Mouse (Mus musculus): Measurements from ENCODE around the gene Gapdh. TPM values are rescaled to one million over a fixed set of nuclear protein-coding genes. Genes with fewer than 3 reads are reported as not detected.

Gene Gapdh
- polyA plus RNA-seq, 1 experiment from 2014 or later = 2,408 TPM

DNA sequence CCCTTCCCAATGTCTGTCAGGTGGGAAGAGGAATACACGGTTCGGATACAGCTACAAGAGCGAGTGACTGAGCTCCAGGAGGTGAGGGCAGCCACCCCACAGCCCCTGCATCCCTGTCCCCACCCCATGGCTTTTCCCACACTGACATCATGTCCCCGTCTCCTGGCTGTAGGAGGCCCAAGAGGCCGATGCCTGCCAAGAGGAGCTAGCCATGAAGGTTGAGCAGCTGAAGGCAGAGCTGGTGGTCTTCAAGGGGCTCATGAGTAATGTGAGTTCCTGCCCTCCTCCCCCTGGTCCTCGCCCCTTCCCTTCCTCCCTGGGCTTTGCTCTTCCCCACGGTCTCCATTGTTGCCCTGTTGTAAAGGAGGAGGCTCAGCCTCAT, 16.7 kb downstream of the Gapdh start:
- Histone ChIP-seq H3K4me3 (ENCODE audit: low read depth, low read length) (no peak overlapping the region), H3K4me1 (replicated peaks; ENCODE audit: control insufficient read depth, insufficient read depth, low read length) (peaks cover 35% of the 10 kb centered on the region), H3K36me3 (ENCODE audit: control insufficient read depth, insufficient read depth, low read length) (peaks cover 21% of the 10 kb centered on the region), H3K9me3 (ENCODE audit: control insufficient read depth, low read length) (no peaks in the 10 kb centered on the region), H3K9ac (ENCODE audit: low read length) (no peak overlapping the region), H3K4me2 (ENCODE audit: low read length) (no peak overlapping the region), H3K27me3 (replicated peaks; ENCODE audit: control insufficient read depth, insufficient read depth, low read length) (no peaks in the 10 kb centered on the region), H3K27ac (ENCODE audit: low read depth) (no peak overlapping the region)
- 73% methylated on average over 7 of the region's 7 CpGs for WGBS
- DNase-seq (ENCODE audit: low spot score) (no peak), ATAC-seq (replicated peaks; ENCODE audit: low FRiP score, low TSS enrichment, low read depth) (no peak)

GRCm38 (mm10) chr6:125148926-125149568, 17.2 kb downstream of the Gapdh start:
- Histone ChIP-seq H3K36me3 (ENCODE audit: control insufficient read depth, insufficient read depth, low read length) (peaks cover 25% of the 10 kb centered on the region), H3K9ac (ENCODE audit: low read length) (no peak overlapping the region), H3K9me3 (ENCODE audit: control insufficient read depth, low read length) (no peaks in the 10 kb centered on the region), H3K4me1 (replicated peaks; ENCODE audit: control insufficient read depth, insufficient read depth, low read length) (peaks cover 37% of the 10 kb centered on the region), H3K4me2 (ENCODE audit: low read length) (0 out of 2 replicates have a peak overlapping the region, but pooled peaks have one; percentile 16), H3K4me3 (ENCODE audit: low read depth, low read length) (no peak overlapping the region), H3K27me3 (replicated peaks; ENCODE audit: control insufficient read depth, insufficient read depth, low read length) (no peaks in the 10 kb centered on the region), H3K27ac (ENCODE audit: low read depth) (no peak overlapping the region)
- DNase-seq (ENCODE audit: low spot score) = peak; percentile 52
- WGBS = 74% methylated on average over 16 of the region's 16 CpGs
- ATAC-seq (replicated peaks; ENCODE audit: low FRiP score, low TSS enrichment, low read depth) = no peak

- Histone ChIP-seq H3K9ac (ENCODE audit: low read length) (no peak overlapping the region), H3K4me2 (ENCODE audit: low read length) (peak overlapping the region; percentile 16; the same call in 1 of the 2 replicates)
- ATAC-seq (replicated peaks; ENCODE audit: low FRiP score, low TSS enrichment, low read depth) = no peak
Observed at GRCm38 (mm10) chr6:125148251-125148925, 17.9 kb downstream of the Gapdh start.

GRCm38 (mm10) chr6:125147329-125147728, 18.9 kb downstream of the Gapdh start:
- H3K9me3 ChIP-seq (ENCODE audit: control insufficient read depth, low read length) = no peaks in the 10 kb centered on the region
- peak overlapping the region; percentile 69; the same call in 1 of the 2 replicates for H3K4me2 ChIP-seq (ENCODE audit: low read length)
- peaks cover 25% of the 10 kb centered on the region for H3K36me3 ChIP-seq (ENCODE audit: control insufficient read depth, insufficient read depth, low read length)
- H3K4me1 ChIP-seq (replicated peaks; ENCODE audit: control insufficient read depth, insufficient read depth, low read length) = peaks cover 37% of the 10 kb centered on the region
- no peak overlapping the region for H3K4me3 ChIP-seq (ENCODE audit: low read depth, low read length)
- no peak overlapping the region for H3K27ac ChIP-seq (ENCODE audit: low read depth)
- WGBS = 54% methylated on average over 10 of the region's 10 CpGs
- no peak for ATAC-seq (replicated peaks; ENCODE audit: low FRiP score, low TSS enrichment, low read depth)
- H3K27me3 ChIP-seq (replicated peaks; ENCODE audit: control insufficient read depth, insufficient read depth, low read length) = no peaks in the 10 kb centered on the region
- H3K9ac ChIP-seq (ENCODE audit: low read length) = no peak overlapping the region
- no peak for DNase-seq (ENCODE audit: low spot score)

More at GRCm38 (mm10) chr6:125148251-125148925, 17.9 kb downstream of the Gapdh start:
- WGBS = 63% methylated on average over 18 of the region's 18 CpGs
- H3K36me3 ChIP-seq (ENCODE audit: control insufficient read depth, insufficient read depth, low read length) = peaks cover 26% of the 10 kb centered on the region
- no peaks in the 10 kb centered on the region for H3K9me3 ChIP-seq (ENCODE audit: control insufficient read depth, low read length)
- no peak overlapping the region for H3K27ac ChIP-seq (ENCODE audit: low read depth)
- no peak for DNase-seq (ENCODE audit: low spot score)
- peaks cover 37% of the 10 kb centered on the region for H3K4me1 ChIP-seq (replicated peaks; ENCODE audit: control insufficient read depth, insufficient read depth, low read length)
- no peaks in the 10 kb centered on the region for H3K27me3 ChIP-seq (replicated peaks; ENCODE audit: control insufficient read depth, insufficient read depth, low read length)
- no peak overlapping the region for H3K4me3 ChIP-seq (ENCODE audit: low read depth, low read length)

DNA sequence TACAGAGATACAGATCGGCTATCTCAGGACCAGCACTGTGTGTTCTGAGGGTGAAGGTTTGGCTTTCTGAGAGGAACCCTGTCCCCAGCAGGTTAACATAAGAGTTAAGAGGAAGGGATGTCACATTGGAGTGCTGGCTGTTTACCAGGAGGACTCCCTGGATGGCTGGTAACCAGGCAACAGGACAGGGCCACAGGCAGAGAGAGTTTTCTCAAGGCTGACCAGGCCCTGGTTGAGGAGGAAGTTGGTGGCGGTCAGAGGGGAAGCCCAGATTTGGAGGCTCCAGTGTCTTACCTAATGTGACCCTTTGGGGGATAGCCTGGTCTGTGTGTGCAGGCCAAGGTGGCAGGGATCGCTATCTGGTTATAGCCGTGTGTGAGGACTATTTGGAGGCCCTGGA, 19.5 kb downstream of the Gapdh start:
- ATAC-seq (replicated peaks; ENCODE audit: low FRiP score, low TSS enrichment, low read depth) (no peak), DNase-seq (ENCODE audit: low spot score) (no peak)
- Histone ChIP-seq H3K27ac (ENCODE audit: low read depth) (no peak overlapping the region), H3K27me3 (replicated peaks; ENCODE audit: control insufficient read depth, insufficient read depth, low read length) (no peaks in the 10 kb centered on the region), H3K4me1 (replicated peaks; ENCODE audit: control insufficient read depth, insufficient read depth, low read length) (peaks cover 37% of the 10 kb centered on the region), H3K36me3 (ENCODE audit: control insufficient read depth, insufficient read depth, low read length) (peaks cover 25% of the 10 kb centered on the region), H3K9me3 (ENCODE audit: control insufficient read depth, low read length) (no peaks in the 10 kb centered on the region), H3K4me3 (ENCODE audit: low read depth, low read length) (no peak overlapping the region), H3K9ac (ENCODE audit: low read length) (no peak overlapping the region), H3K4me2 (ENCODE audit: low read length) (peak overlapping the region; percentile 69)
- WGBS = 78% methylated on average over 4 of the region's 4 CpGs

DNA sequence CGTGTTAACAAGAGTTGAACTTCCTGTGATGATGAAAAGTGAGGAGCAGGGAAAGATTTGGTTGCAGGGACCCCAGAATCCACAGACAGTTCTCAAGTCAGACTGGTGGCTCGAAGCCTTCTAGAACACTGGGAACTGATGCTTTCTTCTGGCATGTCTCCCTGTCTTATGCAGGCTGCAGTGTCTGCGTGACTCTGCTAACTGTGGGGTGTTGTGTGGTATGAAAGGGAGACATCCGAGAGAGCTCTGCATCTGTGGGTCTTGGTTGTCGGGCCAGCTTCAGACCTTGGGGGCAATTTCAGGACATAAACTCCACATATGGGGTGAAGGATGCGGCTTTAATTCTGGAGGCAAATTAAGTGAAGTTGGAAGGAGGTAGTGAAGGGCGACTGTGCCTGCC, 20.1 kb downstream of the Gapdh start:
- WGBS = 64% methylated on average over 7 of the region's 7 CpGs
- H3K36me3 ChIP-seq (ENCODE audit: control insufficient read depth, insufficient read depth, low read length) = peaks cover 32% of the 10 kb centered on the region
- no peak for DNase-seq (ENCODE audit: low spot score)
- no peaks in the 10 kb centered on the region for H3K9me3 ChIP-seq (ENCODE audit: control insufficient read depth, low read length)
- H3K9ac ChIP-seq (ENCODE audit: low read length) = peak overlapping the region; percentile 58
- no peaks in the 10 kb centered on the region for H3K27me3 ChIP-seq (replicated peaks; ENCODE audit: control insufficient read depth, insufficient read depth, low read length)
- ATAC-seq (replicated peaks; ENCODE audit: low FRiP score, low TSS enrichment, low read depth) = no peak
- peak overlapping the region; percentile 69 for H3K4me2 ChIP-seq (ENCODE audit: low read length)
- peak overlapping the region; percentile 85; the same call in 1 of the 2 replicates for H3K27ac ChIP-seq (ENCODE audit: low read depth)
- peaks cover 37% of the 10 kb centered on the region for H3K4me1 ChIP-seq (replicated peaks; ENCODE audit: control insufficient read depth, insufficient read depth, low read length)
- H3K4me3 ChIP-seq (ENCODE audit: low read depth, low read length) = peak overlapping the region; percentile 50

DNA sequence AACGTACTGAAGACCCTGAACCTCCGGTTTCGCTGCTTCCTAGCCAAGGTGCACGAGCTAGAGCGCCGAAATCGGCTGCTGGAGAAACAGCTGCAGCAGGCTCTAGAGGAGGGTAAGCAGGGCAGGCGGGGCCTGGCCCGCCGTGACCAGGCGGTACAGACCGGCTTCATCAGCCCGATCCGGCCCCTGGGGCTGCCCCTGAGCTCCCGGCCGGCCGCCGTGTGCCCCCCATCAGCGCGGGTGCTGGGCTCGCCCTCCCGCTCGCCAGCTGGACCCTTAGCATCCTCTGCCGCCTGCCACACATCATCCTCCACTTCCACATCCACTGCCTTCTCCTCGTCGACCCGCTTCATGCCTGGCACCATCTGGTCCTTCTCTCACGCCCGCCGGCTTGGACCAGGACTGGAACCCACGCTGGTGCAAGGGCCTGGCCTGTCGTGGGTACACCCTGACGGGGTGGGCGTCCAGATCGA, 20.8 kb downstream of the Gapdh start:
- WGBS = 6% methylated on average over 24 of the region's 35 CpGs
- Histone ChIP-seq H3K4me3 (ENCODE audit: low read depth, low read length) (peak overlapping the region; percentile 50), H3K9me3 (ENCODE audit: control insufficient read depth, low read length) (no peaks in the 10 kb centered on the region), H3K9ac (ENCODE audit: low read length) (peak overlapping the region; percentile 58), H3K27me3 (replicated peaks; ENCODE audit: control insufficient read depth, insufficient read depth, low read length) (no peaks in the 10 kb centered on the region), H3K4me2 (ENCODE audit: low read length) (peak overlapping the region; percentile 69), H3K27ac (ENCODE audit: low read depth) (peak overlapping the region; percentile 85), H3K4me1 (replicated peaks; ENCODE audit: control insufficient read depth, insufficient read depth, low read length) (peaks cover 37% of the 10 kb centered on the region), H3K36me3 (ENCODE audit: control insufficient read depth, insufficient read depth, low read length) (peaks cover 38% of the 10 kb centered on the region)
- DNase-seq (ENCODE audit: low spot score) (no peak), ATAC-seq (replicated peaks; ENCODE audit: low FRiP score, low TSS enrichment, low read depth) (peak; percentile 61)

- DNase-seq (ENCODE audit: low spot score) (peak; percentile 84), ATAC-seq (replicated peaks; ENCODE audit: low FRiP score, low TSS enrichment, low read depth) (peak; percentile 86)
- Histone ChIP-seq H3K27me3 (replicated peaks; ENCODE audit: control insufficient read depth, insufficient read depth, low read length) (no peaks in the 10 kb centered on the region), H3K4me2 (ENCODE audit: low read length) (peak within 1 kb of the TSS; percentile 69), H3K9me3 (ENCODE audit: control insufficient read depth, low read length) (no peaks in the 10 kb centered on the region), H3K4me1 (replicated peaks; ENCODE audit: control insufficient read depth, insufficient read depth, low read length) (peaks cover 37% of the 10 kb centered on the region), H3K9ac (ENCODE audit: low read length) (peak within 1 kb of the TSS; percentile 58), H3K4me3 (ENCODE audit: low read depth, low read length) (peak within 1 kb of the TSS; percentile 50), H3K36me3 (ENCODE audit: control insufficient read depth, insufficient read depth, low read length) (peaks cover 43% of the 10 kb centered on the region), H3K27ac (ENCODE audit: low read depth) (peak within 1 kb of the TSS; percentile 85)
- under 1% methylated on average over 16 of the region's 16 CpGs for WGBS
Observed at GRCm38 (mm10) chr6:125145001-125145400, 21.3 kb downstream of the Gapdh start, which contains the start of gene Iffo1. Gene Iffo1 (plus strand): TSS chr6:125145241.
